ENCODE assay signal across 8 mouse cellular contexts in genomic region chr11:54126654-54127374, GRCm38 (mm10). TPM values are rescaled to one million over a fixed set of nuclear protein-coding genes. Genes with fewer than 3 reads are reported as not detected.
DNase-seq lines count a peak whose midpoint lies in the region; ATAC-seq lines count a peak whose summit lies in the region.

No protein-coding gene starts in this region.

- H3K27me3 ChIP-seq in lung, embryonic 16.5 days (ENCODE audit: control insufficient read depth, insufficient read depth, low read depth, low read length): no peaks in the 10 kb centered on the region
- H3K27me3 ChIP-seq in intestine, embryonic 14.5 days (replicated peaks; ENCODE audit: control insufficient read depth, insufficient read depth, low read length): no peaks in the 10 kb centered on the region
- no peaks in the 10 kb centered on the region for H3K27me3 ChIP-seq in midbrain, embryonic 16.5 days (ENCODE audit: control insufficient read depth, insufficient read depth, low read depth, low read length)

- no peak overlapping the region for H3K27ac ChIP-seq in lung, embryonic 16.5 days (ENCODE audit: low read length)
- H3K27ac ChIP-seq in intestine, embryonic 14.5 days (ENCODE audit: low read depth): peak overlapping the region; percentile 52; the same call in 1 of the 2 replicates
- H3K27ac ChIP-seq in midbrain, embryonic 16.5 days (ENCODE audit: low read length): 0 out of 2 replicates have a peak overlapping the region, but pooled peaks have one; percentile 19

- DNase-seq in lung, postnatal 14 days: no peak
- no peak for DNase-seq in intestine, embryonic 14.5 days (ENCODE audit: low spot score)
- no peak for DNase-seq in urinary bladder, postnatal 25 days (ENCODE audit: low spot score)
- DNase-seq in cerebellum, adult 11 months: no peak
- DNase-seq in adrenal gland, postnatal 25 days: no peak

- H3K4me3 ChIP-seq in lung, embryonic 16.5 days (ENCODE audit: low read length): no peak overlapping the region
- H3K4me3 ChIP-seq in intestine, embryonic 14.5 days (ENCODE audit: low read depth, low read length): no peak overlapping the region
- no peak overlapping the region for H3K4me3 ChIP-seq in midbrain, embryonic 16.5 days (ENCODE audit: low read depth, low read length)

- H3K9me3 ChIP-seq in lung, embryonic 16.5 days (ENCODE audit: control insufficient read depth, low read length): no peaks in the 10 kb centered on the region
- H3K9me3 ChIP-seq in intestine, embryonic 14.5 days (ENCODE audit: control insufficient read depth, low read length): no peaks in the 10 kb centered on the region
- H3K9me3 ChIP-seq in midbrain, embryonic 16.5 days (replicated peaks; ENCODE audit: control insufficient read depth, low read length, poor library complexity, severe bottlenecking): no peaks in the 10 kb centered on the region

- H3K4me1 ChIP-seq in lung, embryonic 16.5 days (replicated peaks; ENCODE audit: control insufficient read depth, insufficient read depth, low read length): peaks cover 7% of the 10 kb centered on the region; the same call in 1 of the 2 replicates
- peaks cover 9% of the 10 kb centered on the region; the same call in 1 of the 2 replicates for H3K4me1 ChIP-seq in intestine, embryonic 14.5 days (replicated peaks; ENCODE audit: control insufficient read depth, insufficient read depth, low read length)
- peaks cover 9% of the 10 kb centered on the region for H3K4me1 ChIP-seq in midbrain, embryonic 16.5 days (ENCODE audit: control insufficient read depth, insufficient read depth, low read length)

- no peak overlapping the region for H3K9ac ChIP-seq in lung, embryonic 16.5 days (ENCODE audit: low read length)
- 0 out of 2 replicates have a peak overlapping the region, but pooled peaks have one; percentile 3 for H3K9ac ChIP-seq in intestine, embryonic 14.5 days (ENCODE audit: low read length)
- no peak overlapping the region for H3K9ac ChIP-seq in midbrain, embryonic 16.5 days (ENCODE audit: low read depth, low read length)

- 0 out of 2 replicates have a peak, but pooled peaks have one; percentile 13 for ATAC-seq in lung, embryonic 16.5 days (ENCODE audit: low read depth)
- 0 out of 2 replicates have a peak, but pooled peaks have one; percentile 41 for ATAC-seq in erythroblast, adult 5-6 weeks (replicated peaks; ENCODE audit: low FRiP score, poor library complexity, severe bottlenecking)
- no peak for ATAC-seq in intestine, embryonic 14.5 days (replicated peaks; ENCODE audit: low FRiP score, low TSS enrichment, low read depth)
- ATAC-seq in midbrain, embryonic 16.5 days: no peak

- no peak overlapping the region for H3K4me2 ChIP-seq in lung, embryonic 16.5 days (ENCODE audit: low read depth, low read length)
- H3K4me2 ChIP-seq in intestine, embryonic 14.5 days (ENCODE audit: low read length): peak overlapping the region; percentile 15; the same call in 1 of the 2 replicates
- H3K4me2 ChIP-seq in midbrain, embryonic 16.5 days (ENCODE audit: low read length): 0 out of 2 replicates have a peak overlapping the region, but pooled peaks have one; percentile 10

- no peaks in the 10 kb centered on the region for H3K36me3 ChIP-seq in lung, embryonic 16.5 days (ENCODE audit: control insufficient read depth, insufficient read depth, low read length)
- H3K36me3 ChIP-seq in intestine, embryonic 14.5 days (ENCODE audit: control insufficient read depth, insufficient read depth, low read length): peaks cover 20% of the 10 kb centered on the region; the same call in 1 of the 2 replicates
- no peaks in the 10 kb centered on the region for H3K36me3 ChIP-seq in midbrain, embryonic 16.5 days (ENCODE audit: control insufficient read depth, insufficient read depth, low read length)

- 33% methylated on average over 15 of the region's 15 CpGs for WGBS in lung, embryonic 16.5 days
- 30% methylated on average over 15 of the region's 15 CpGs for WGBS in intestine, embryonic 14.5 days
- 38% methylated on average over 15 of the region's 15 CpGs for WGBS in midbrain, embryonic 16.5 days

RNA-seq across cellular contexts. Expression of gene P4ha2, which starts 26.9 kb away (rescaled TPM):
- polyA plus RNA-seq in lung, embryonic 16.5 days (2015; fragmentation: Nextera tagmentation; extraction: Ambion mirVana): 41.4 and 47.4 TPM in 2 replicates
- 0.84 TPM in 1 of 2 replicates, not detected in the other for total RNA-seq in erythroblast, adult 5-6 weeks (2015; ENCODE audit: low replicate concordance)
- 0.84 TPM in 1 of 2 replicates, not detected in the other for total RNA-seq in erythroblast, adult 5-6 weeks (2017; ENCODE audit: low replicate concordance)
- polyA plus RNA-seq in intestine, embryonic 14.5 days (2014; fragmentation: Nextera tagmentation; extraction: Ambion mirVana): 38.7 and 44.4 TPM in 2 replicates
- polyA plus RNA-seq in midbrain, embryonic 16.5 days (2015; fragmentation: Nextera tagmentation; extraction: Ambion mirVana): 9.6 and 9.7 TPM in 2 replicates
- total RNA-seq in adrenal gland, postnatal 25 days (2021): 30.0 and 36.7 TPM in 2 replicates

RNA-seq across cellular contexts. Expression of gene Pdlim4, which starts 58.0 kb away (rescaled TPM):
- polyA plus RNA-seq in lung, embryonic 16.5 days (2015; fragmentation: Nextera tagmentation; extraction: Ambion mirVana): 12.6 and 15.6 TPM in 2 replicates
- 2.1 and 15.6 TPM in 2 replicates for total RNA-seq in erythroblast, adult 5-6 weeks (2015; ENCODE audit: low replicate concordance)
- total RNA-seq in erythroblast, adult 5-6 weeks (2017; ENCODE audit: low replicate concordance): 0.56 TPM in 1 of 2 replicates, not detected in the other
- polyA plus RNA-seq in intestine, embryonic 14.5 days (2014; fragmentation: Nextera tagmentation; extraction: Ambion mirVana): 48.2 and 59.5 TPM in 2 replicates
- polyA plus RNA-seq in midbrain, embryonic 16.5 days (2015; fragmentation: Nextera tagmentation; extraction: Ambion mirVana): 20.5 and 26.7 TPM in 2 replicates
- 20.6 and 37.9 TPM in 2 replicates for total RNA-seq in adrenal gland, postnatal 25 days (2021)

Comparison
In these comparisons a context has a peak if more than half of its experiments do, and no peak if none do; other contexts are left out.
1. ATAC-seq: peak in lung, embryonic 16.5 days (single experiment) and erythroblast, adult 5-6 weeks (single experiment); none in intestine, embryonic 14.5 days (single experiment) and midbrain, embryonic 16.5 days (single experiment).